Mouse (Mus musculus) hindbrain, embryonic 16.5 days (tissue): Measurements from ENCODE around the gene Syndig1. TPM values are rescaled to one million over a fixed set of nuclear protein-coding genes. Genes with fewer than 3 reads are reported as not detected.

Experiments used
- ATAC-seq: fragments of 200-750 bp; cut with Nextera tagmentation; 2 replicates; pipeline ENCODE4 v1.8.0; 2017; ENCODE audit warnings: moderate TSS enrichment, moderate library complexity
- H3K27ac ChIP-seq: fragments of 300-500 bp; sonication (generic); 2 replicates; pipeline ENCODE4 v1.5.1; 2014; ENCODE audit warnings: low read depth, mild to moderate bottlenecking, control low read depth, low read length, moderate library complexity
- H3K27me3 ChIP-seq: fragments of 300-500 bp; sonication (generic); replicated peaks from 2 replicates; pipeline ENCODE4 v1.6.1; 2014; ENCODE audit warnings: low read length; ENCODE audit not compliant: control insufficient read depth, insufficient read depth
- H3K36me3 ChIP-seq: fragments of 300-500 bp; sonication (generic); 2 replicates; pipeline ENCODE4 v1.6.1; 2014; ENCODE audit warnings: mild to moderate bottlenecking, low read length, moderate library complexity, mixed read lengths; ENCODE audit not compliant: control insufficient read depth, insufficient read depth
- H3K4me1 ChIP-seq: fragments of 300-500 bp; sonication (generic); 2 replicates; pipeline ENCODE4 v1.6.1; 2014; ENCODE audit warnings: low read depth, low read length; ENCODE audit not compliant: control insufficient read depth, insufficient read depth
- H3K4me2 ChIP-seq: fragments of 300-500 bp; sonication (generic); 2 replicates; pipeline ENCODE4 v1.6.1; 2014; ENCODE audit warnings: mild to moderate bottlenecking, low read length, control low read depth, moderate library complexity
- H3K4me3 ChIP-seq: fragments of 300-500 bp; sonication (generic); 2 replicates; pipeline ENCODE4 v1.5.1; 2014; ENCODE audit warnings: mild to moderate bottlenecking, low read length, control low read depth, moderate library complexity
- H3K9ac ChIP-seq: fragments of 300-500 bp; sonication (generic); 2 replicates; pipeline ENCODE4 v1.6.1; 2014; ENCODE audit warnings: low read depth, mild to moderate bottlenecking, control low read depth, low read length, moderate library complexity
- H3K9me3 ChIP-seq: fragments of 300-500 bp; sonication (generic); 2 replicates; pipeline ENCODE4 v1.6.1; 2014; ENCODE audit warnings: mild to moderate bottlenecking, low read length, moderate library complexity; ENCODE audit not compliant: control insufficient read depth
- WGBS: fragments of 180-500 bp; shearing (Covaris S2); extraction: QIAGEN DNeasy Blood & Tissue Kit; methylation state at CpG from one replicate; pipeline ENCODE4 v1.1.7; 2014; 5-methylcytosine and 5-hydroxymethylcytosine counted together
- polyA plus RNA-seq: library from polyadenylated mRNA; unstranded; fragments of >200 nt; fragmentation: Nextera tagmentation; extraction: Ambion mirVana; gene quantifications from 2 replicates; pipeline ENCODE4 v1.2.1, GENCODE M21; 2015

Syndig1 gene
- polyA plus RNA-seq, 1 experiment from 2014 or later = 47.7 TPM

DNA sequence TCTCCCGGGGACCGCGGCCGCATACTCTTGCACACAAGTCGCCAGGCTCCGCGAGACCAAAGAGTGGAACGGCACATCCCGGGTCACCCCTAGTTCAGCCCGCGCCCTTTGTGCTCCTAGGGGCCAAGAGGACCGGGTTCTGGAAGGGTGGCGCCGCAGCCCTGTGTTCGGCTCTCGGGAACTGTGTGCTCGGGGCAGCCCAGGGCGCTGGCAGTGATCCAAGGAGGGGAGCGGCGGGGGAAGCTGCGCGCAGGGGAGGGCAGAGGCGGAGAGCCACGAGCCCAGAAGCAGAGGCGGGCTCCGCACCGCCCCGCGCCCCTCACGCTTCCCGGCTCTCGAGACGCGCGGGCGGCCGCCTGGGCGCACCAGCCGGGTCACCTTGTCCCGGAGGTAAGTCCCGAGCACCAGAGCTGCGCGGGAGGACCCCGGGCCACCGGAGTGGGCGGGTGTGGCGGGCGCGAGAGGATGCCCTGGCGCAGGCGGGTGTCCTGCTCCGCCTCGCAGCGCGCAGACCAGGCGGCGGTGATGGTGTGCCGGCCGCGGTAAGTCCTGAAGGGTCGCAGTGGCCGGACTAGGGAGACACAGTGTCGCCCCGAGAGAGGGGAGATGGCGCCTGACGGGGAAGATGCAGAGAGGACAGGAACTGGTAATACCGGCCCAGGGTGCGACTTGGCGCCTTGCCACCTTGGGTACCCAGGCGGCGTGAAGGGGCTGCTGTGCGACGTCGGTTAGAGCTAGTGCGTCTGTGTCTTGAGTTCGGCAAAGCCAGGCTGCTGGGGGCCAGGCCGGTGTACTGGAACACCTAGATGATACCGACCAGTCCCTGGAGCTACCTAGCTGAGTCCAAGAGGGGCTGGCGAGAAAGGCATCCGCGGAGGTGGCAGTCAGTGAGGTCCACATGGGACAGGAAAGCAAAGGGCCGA is 1.8 kb downstream of the Syndig1 start, which contains the start of gene C530025M09Rik:
Gene C530025M09Rik, minus strand, starts transcription at position 678 of the 923 bp plus-strand sequence.
- peak within 1 kb of the TSS; percentile 41 for H3K27ac ChIP-seq
- H3K27me3 ChIP-seq = no peaks in the 10 kb centered on the region; the same call in 1 of the 2 replicates
- peak within 1 kb of the TSS; percentile 95 for H3K4me2 ChIP-seq
- WGBS = under 1% methylated on average over 77 of the region's 82 CpGs
- H3K4me1 ChIP-seq = peaks cover 8% of the 10 kb centered on the region
- H3K9me3 ChIP-seq = no peaks in the 10 kb centered on the region
- H3K9ac ChIP-seq = peak within 1 kb of the TSS; percentile 78
- no peaks in the 10 kb centered on the region for H3K36me3 ChIP-seq
- peak; percentile 89 for ATAC-seq
- peak within 1 kb of the TSS; percentile 74 for H3K4me3 ChIP-seq

DNA sequence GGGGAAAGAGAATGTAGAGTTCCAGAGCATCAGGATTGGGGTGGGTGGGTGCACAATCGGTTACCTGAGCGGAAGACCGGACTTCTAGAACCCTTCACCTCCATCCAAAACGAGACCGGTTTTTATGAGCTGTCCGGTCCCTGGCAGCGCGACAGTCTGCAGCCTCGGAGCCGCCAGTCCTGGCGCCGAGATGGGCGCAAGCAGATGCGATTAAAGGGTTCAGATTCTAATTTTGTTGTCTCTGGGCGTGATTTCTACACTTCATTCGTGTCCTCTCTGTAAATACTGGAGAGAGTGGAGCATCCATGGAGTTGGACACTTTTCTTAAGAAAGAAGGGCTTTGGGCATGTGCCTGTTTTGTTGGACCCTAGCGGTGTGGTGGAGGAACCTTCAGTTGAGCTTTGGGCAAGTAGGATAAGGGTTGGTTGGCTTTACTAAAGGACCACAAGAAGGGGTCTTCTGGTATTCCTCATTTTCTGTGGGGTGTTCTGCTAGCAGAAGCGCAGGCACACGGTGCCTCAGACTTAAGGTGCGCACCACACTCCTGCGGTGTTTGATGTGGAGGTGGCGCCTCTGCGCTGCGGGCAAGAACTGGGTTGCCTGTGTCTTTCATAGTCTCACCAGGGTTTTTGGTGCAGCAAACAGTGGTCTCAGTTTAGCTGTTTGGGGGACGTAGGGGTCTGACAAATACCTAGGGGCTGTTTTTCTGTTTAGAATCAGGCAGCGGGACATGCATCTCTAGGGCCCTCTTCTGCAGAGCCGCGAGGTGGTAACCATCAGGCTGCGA is 2.6 kb downstream of the Syndig1 start:
- Histone ChIP-seq H3K4me2 (peak overlapping the region; percentile 95), H3K9ac (peak overlapping the region; percentile 78), H3K4me3 (peak overlapping the region; percentile 74), H3K27ac (peak overlapping the region; percentile 41), H3K9me3 (no peaks in the 10 kb centered on the region), H3K27me3 (no peaks in the 10 kb centered on the region; the same call in 1 of the 2 replicates), H3K4me1 (peaks cover 8% of the 10 kb centered on the region), H3K36me3 (no peaks in the 10 kb centered on the region)
- under 1% methylated on average over 29 of the region's 29 CpGs for WGBS
- ATAC-seq = peak; percentile 24; the same call in 1 of the 2 replicates

DNA sequence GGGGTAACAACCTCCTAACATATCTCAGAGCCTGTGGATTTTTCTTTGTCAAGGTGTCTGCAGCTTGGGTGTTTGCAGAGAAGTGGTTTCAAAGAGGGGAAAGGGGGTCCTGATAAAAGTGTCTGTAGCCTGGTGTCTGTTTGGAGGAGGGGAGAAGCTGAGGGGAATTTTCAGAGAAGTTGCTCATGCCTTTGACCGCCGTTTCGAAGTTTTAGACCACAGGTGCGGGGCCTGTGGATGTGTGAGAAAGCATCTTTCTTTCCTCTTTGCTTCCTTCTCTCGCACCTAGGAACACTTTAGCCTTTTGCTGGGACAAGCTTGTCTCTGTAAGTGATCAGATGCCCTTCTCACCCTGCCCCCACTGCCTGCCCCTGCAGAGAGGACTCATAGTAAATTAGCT is 3.3 kb downstream of the Syndig1 start:
- H3K36me3 ChIP-seq = no peaks in the 10 kb centered on the region
- no peak overlapping the region for H3K27ac ChIP-seq
- H3K9me3 ChIP-seq = no peaks in the 10 kb centered on the region
- peak overlapping the region; percentile 95 for H3K4me2 ChIP-seq
- peaks cover 8% of the 10 kb centered on the region for H3K4me1 ChIP-seq
- no peak for ATAC-seq
- H3K9ac ChIP-seq = peak overlapping the region; percentile 78
- peak overlapping the region; percentile 74 for H3K4me3 ChIP-seq
- no peaks in the 10 kb centered on the region; the same call in 1 of the 2 replicates for H3K27me3 ChIP-seq
- 14% methylated on average over 5 of the region's 5 CpGs for WGBS

DNA sequence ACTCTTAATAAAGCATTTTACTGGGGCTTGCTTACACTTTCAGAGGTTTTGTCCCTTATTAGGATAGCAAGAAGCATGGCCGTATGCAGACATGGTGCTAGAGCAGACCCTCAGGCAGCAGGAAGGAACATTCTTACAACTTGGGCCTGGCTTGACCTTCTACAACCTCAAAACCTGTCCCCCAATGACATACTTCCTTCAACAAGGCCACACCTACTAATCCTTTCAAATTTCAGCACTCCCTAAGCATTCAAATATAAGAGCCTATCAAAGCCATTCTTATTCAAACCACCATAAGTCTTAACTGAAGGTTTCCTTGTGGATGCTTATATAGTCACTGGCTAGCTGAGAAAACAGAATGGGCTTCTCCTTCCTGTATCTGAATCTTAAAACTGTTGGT is 6.1 kb downstream of the Syndig1 start:
- Histone ChIP-seq H3K4me3 (no peak overlapping the region), H3K36me3 (no peaks in the 10 kb centered on the region), H3K9me3 (no peaks in the 10 kb centered on the region), H3K9ac (no peak overlapping the region), H3K27me3 (no peaks in the 10 kb centered on the region; the same call in 1 of the 2 replicates), H3K4me1 (peaks cover 5% of the 10 kb centered on the region), H3K27ac (no peak overlapping the region), H3K4me2 (no peak overlapping the region)
- ATAC-seq = no peak
- 95% methylated on average over 1 of the region's 1 CpGs for WGBS

DNA sequence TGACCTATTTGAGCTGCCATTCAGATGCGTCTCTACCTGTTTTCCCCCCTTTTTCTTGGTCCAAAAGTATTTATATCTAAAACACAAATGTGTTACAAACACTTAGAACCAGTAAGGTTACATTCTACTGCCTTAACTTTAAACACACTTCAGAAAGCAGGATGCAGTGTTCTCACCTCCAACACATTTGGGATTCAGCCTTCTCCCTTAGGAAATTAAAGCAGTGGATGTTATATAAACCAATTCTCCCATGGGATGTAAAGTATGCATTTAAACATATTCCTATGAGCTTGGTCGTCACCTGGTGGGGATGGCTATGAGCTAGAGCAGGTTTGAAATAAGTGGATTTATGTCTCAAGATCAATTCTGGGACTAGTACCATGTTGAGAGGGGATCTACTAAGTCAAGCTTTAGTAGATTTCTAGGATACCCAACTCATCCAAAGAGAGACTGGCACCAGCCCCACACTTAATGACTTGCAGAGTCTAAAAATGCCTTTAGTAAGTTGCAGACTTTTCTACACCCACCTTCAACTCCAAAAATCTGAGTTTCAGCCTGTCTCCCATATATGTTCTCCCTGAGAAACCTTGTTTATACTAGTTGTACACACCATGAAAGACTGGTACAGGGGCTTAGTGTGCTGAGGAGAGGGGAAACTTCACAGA is 7.6 kb downstream of the Syndig1 start:
- Histone ChIP-seq H3K4me1 (peaks cover 5% of the 10 kb centered on the region), H3K36me3 (no peaks in the 10 kb centered on the region), H3K27ac (no peak overlapping the region), H3K4me2 (no peak overlapping the region), H3K27me3 (no peaks in the 10 kb centered on the region; the same call in 1 of the 2 replicates), H3K9ac (no peak overlapping the region), H3K4me3 (no peak overlapping the region), H3K9me3 (no peaks in the 10 kb centered on the region)
- ATAC-seq = no peak
- WGBS = 87% methylated on average over 2 of the region's 2 CpGs

DNA sequence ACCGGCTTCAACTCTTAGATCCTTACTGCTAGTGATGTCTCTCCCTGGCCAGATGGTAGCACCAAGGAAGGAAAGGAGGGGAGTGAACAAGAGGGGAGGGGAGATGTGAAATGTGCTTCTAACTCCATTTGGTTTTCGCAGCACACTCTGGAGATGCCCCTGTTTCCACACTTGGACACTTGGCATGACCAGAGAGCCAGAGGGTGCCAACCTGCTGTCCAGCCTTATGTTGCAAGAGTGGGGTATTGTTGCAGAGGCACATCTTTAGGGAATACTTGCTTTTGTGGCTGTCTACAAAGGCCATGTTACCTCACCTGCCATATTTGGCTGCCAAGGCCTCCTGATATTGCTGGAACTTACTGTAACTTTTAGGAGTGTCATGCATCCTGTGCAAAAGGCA is 10.7 kb downstream of the Syndig1 start:
- WGBS = 88% methylated on average over 2 of the region's 2 CpGs
- no peak overlapping the region for H3K9ac ChIP-seq
- no peaks in the 10 kb centered on the region for H3K36me3 ChIP-seq
- no peak overlapping the region for H3K4me3 ChIP-seq
- no peak overlapping the region for H3K27ac ChIP-seq
- H3K4me1 ChIP-seq = no peaks in the 10 kb centered on the region
- no peak overlapping the region for H3K4me2 ChIP-seq
- no peak for ATAC-seq
- no peaks in the 10 kb centered on the region for H3K9me3 ChIP-seq
- no peaks in the 10 kb centered on the region for H3K27me3 ChIP-seq

DNA sequence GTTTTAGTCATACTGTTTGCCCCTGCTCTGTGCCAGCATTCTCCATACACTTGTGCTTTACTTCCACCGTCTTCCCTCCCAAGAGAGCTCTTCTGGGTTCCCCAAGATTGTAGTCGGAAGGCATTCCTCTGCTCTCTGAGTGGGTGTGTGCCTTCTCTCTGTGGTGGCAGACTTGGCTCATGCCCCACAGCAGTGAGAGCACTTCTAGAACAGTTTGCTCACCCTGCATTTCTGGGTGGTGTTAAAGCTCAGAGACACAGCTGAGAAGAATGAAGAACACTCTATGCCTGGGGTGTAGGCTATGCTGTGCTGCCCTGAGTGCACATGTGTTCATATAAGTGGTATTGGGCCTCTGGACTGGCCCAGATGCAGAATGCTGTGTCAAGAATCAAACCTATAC is 15.6 kb downstream of the Syndig1 start:
- Histone ChIP-seq H3K27ac (no peak overlapping the region), H3K27me3 (no peaks in the 10 kb centered on the region), H3K4me2 (no peak overlapping the region), H3K4me1 (no peaks in the 10 kb centered on the region), H3K36me3 (no peaks in the 10 kb centered on the region), H3K9me3 (no peaks in the 10 kb centered on the region), H3K4me3 (no peak overlapping the region), H3K9ac (no peak overlapping the region)
- ATAC-seq = no peak
- WGBS = 58% methylated on average over 2 of the region's 2 CpGs

DNA sequence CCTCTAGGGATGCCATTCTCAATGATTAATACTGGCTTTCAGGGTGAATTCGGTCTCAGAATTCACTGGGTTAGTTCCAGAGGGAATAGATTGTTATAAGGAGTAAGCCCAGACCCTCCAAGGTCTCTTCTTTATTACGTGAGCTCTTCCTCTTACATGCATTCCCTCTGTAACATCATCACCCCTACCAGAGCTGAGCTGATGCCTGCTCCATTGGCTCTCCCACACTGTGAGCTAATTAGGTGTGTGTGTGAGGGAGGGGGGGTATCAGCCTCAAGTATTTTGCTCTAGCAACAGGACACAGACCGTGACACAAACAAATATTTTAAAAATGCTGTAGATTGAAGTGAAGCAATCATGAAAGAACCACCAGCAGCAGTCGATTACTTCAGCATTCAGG is 19.8 kb downstream of the Syndig1 start:
- WGBS = 64% methylated on average over 4 of the region's 4 CpGs
- no peaks in the 10 kb centered on the region for H3K9me3 ChIP-seq
- peak; percentile 40; the same call in 1 of the 2 replicates for ATAC-seq
- H3K36me3 ChIP-seq = no peaks in the 10 kb centered on the region
- H3K27me3 ChIP-seq = no peaks in the 10 kb centered on the region
- no peak overlapping the region for H3K4me3 ChIP-seq
- no peaks in the 10 kb centered on the region for H3K4me1 ChIP-seq
- H3K27ac ChIP-seq = no peak overlapping the region
- no peak overlapping the region for H3K9ac ChIP-seq
- H3K4me2 ChIP-seq = no peak overlapping the region
